Mouse (Mus musculus) left cerebral cortex, postnatal 36 days (tissue): ENCODE measurements around the gene Pabpn1. TPM values are rescaled to one million over a fixed set of nuclear protein-coding genes. Genes with fewer than 3 reads are reported as not detected.

ENCODE experiments used
- total RNA-seq, 2 experiments: library from RNA; stranded (reverse); gene quantifications; 2 replicates each; pipeline ENCODE4 v1.2.3; 2021

Pabpn1 gene
- total RNA-seq, 2 experiments from 2014 or later: 194 to 280 TPM

Other genes with a start within 250 kb of the Pabpn1 start
- 10 to 100 TPM; 22.6 to 23.1 TPM for gene 1700123O20Rik, start 206.3 kb upstream of the Pabpn1 start, total RNA-seq
- 100 to 1,000 TPM; 126 to 237 TPM for gene Acin1, start 205.6 kb upstream of the Pabpn1 start, total RNA-seq
- gene Gm29776, start 193.7 kb upstream of the Pabpn1 start, total RNA-seq: not detected
- gene Cebpe, start 180.3 kb upstream of the Pabpn1 start, total RNA-seq: not detected
- gene Slc7a8, start 110.6 kb upstream of the Pabpn1 start, total RNA-seq: 10 to 100 TPM; 54.7 to 64.8 TPM
- gene Rnf212b, start 78.4 kb upstream of the Pabpn1 start, total RNA-seq: not detected
- 10 to 100 TPM; 15.9 to 22.1 TPM for gene Homez, start 21.5 kb upstream of the Pabpn1 start, total RNA-seq
- 10 to 100 TPM; 15.2 to 17.2 TPM for gene Ppp1r3e, start 14.9 kb upstream of the Pabpn1 start, total RNA-seq
- gene Bcl2l2, start 9.1 kb upstream of the Pabpn1 start, total RNA-seq: 100 to 1,000 TPM; 131 to 145 TPM
- not detected for gene Gm20521, start 9.1 kb upstream of the Pabpn1 start, total RNA-seq
- gene Slc22a17, start 20.6 kb downstream of the Pabpn1 start, total RNA-seq: 100 to 1,000 TPM; 618 to 651 TPM
- 1 to 10 TPM; 7.1 to 7.3 TPM for gene Efs, start 33.6 kb downstream of the Pabpn1 start, total RNA-seq
- gene Il25, start 40.2 kb downstream of the Pabpn1 start, total RNA-seq: not detected
- 10 to 100 TPM; 56.6 to 59.4 TPM for gene Cmtm5, start 43.8 kb downstream of the Pabpn1 start, total RNA-seq
- gene Myh6, start 74.4 kb downstream of the Pabpn1 start, total RNA-seq: 1 to 10 TPM; 4.2 to 5.2 TPM
- gene Gm17428, start 84.4 kb downstream of the Pabpn1 start, total RNA-seq: not detected
- 10 to 100 TPM; 20.1 to 22.2 TPM for gene Myh7, start 102.1 kb downstream of the Pabpn1 start, total RNA-seq
- gene Ngdn, start 123.0 kb downstream of the Pabpn1 start, total RNA-seq: 10 to 100 TPM; 23.5 to 30.8 TPM
- gene Zfhx2, start 199.8 kb downstream of the Pabpn1 start, total RNA-seq: 10 to 100 TPM; 31.0 to 52.3 TPM
- 10 to 100 TPM; 24.3 to 29.5 TPM for gene Thtpa, start 202.3 kb downstream of the Pabpn1 start, total RNA-seq
- 10 to 100 TPM in 1 of 2 experiments, 1 to 10 TPM in 1; 6.3 to 20.1 TPM for gene Ap1g2, start 214.1 kb downstream of the Pabpn1 start, total RNA-seq
- 100 to 1,000 TPM; 312 to 354 TPM for gene Jph4, start 224.4 kb downstream of the Pabpn1 start, total RNA-seq